Mouse (Mus musculus) layer of hippocampus, adult 2 months (tissue): ENCODE results near the gene Rassf8. TPM values are rescaled to one million over a fixed set of nuclear protein-coding genes. Genes with fewer than 3 reads are reported as not detected.

Experiments used
- DNase-seq, 2 experiments: peaks; one replicate each; pipeline ENCODE4 v3.0.0; 2022; ENCODE audit warnings: low spot score in 2 of 2
- H3K27ac ChIP-seq: fragments of 200-600 bp; 2 replicates; pipeline ENCODE4 v1.8.1; 2022
- H3K4me3 ChIP-seq: fragments of 200-600 bp; 2 replicates; pipeline ENCODE4 v1.8.1; 2022; ENCODE audit warnings: mild to moderate bottlenecking
- CTCF ChIP-seq: fragments of 200-600 bp; conservative IDR thresholded peaks from 2 replicates; pipeline ENCODE4 v1.8.1; 2022; ENCODE audit warnings: antibody characterized with exemption, mild to moderate bottlenecking, moderate library complexity
- total RNA-seq, 2 experiments: library from RNA; stranded (reverse); gene quantifications; 2 replicates each; pipeline ENCODE4 v1.2.3; 2021

Gene Rassf8
- total RNA-seq, 2 experiments from 2014 or later: 25.6 to 26.4 TPM

GRCm38 (mm10) chr6:145755942-145756639 lies 9.5 kb downstream of the Rassf8 start:
- no peak for DNase-seq
- Histone ChIP-seq H3K27ac (no peak overlapping the region), H3K4me3 (no peak overlapping the region)
- TF ChIP-seq CTCF: no peak

DNA sequence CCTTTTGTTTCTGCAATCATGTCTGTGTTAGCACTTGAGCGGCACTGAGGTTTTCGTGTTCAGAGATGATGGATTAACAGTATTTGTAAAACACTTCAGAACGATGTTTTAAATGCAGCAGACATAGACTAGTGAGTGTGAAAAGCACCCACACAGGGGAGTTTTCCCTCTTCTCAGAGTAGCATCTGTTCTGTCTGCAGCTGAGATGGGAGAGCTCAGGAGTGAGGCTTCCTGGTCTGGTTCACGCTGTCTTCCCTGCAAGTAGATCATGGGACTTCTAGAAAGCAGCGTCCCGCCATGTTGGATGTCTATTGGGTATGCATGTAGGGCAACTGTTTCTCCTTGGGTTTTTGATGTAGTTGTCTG lies 10.1 kb downstream of the Rassf8 start:
- no peak for DNase-seq
- no peak for TF ChIP-seq CTCF
- H3K4me3 ChIP-seq: no peak overlapping the region
- H3K27ac ChIP-seq: no peak overlapping the region

DNA sequence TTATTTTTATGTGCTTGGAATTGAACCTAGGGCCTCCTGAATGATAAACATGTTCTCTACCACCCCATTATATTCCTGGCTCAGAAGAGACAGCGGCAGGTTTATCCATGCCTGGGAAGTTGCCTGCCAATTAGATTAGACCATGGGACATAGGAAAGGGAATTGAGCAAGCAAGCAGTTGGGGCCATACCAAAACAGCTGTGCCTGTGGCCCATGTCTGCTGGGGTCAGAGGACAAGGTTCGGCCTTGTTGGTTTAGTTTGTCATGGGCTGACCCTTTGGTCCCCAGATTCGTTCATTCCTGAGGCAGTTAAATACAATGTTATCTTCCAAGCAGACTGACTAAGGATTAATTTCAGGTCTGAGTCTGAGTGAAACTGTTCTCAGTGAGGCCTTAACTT lies 10.8 kb downstream of the Rassf8 start:
- H3K4me3 ChIP-seq: no peak overlapping the region
- H3K27ac ChIP-seq: no peak overlapping the region
- no peak for DNase-seq
- TF ChIP-seq CTCF: no peak

DNA sequence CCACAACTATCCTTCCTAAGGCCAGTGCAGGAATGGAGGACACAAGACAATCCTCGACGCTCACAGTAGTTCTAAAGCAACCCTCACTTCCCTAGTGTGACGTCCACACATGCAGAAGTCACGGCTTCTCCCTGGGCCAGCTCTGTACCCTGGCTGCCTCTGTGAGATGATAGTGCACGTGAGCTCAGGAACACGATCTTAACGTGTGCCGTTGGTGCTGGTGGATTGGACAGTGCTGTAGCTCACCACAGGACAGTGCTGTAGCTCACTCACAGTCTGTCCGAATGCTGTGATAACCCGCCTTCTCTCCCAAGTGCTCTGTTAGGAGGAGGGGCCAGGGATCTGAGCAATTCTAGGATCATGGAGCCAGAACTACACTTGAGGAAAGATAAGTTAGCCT lies 12.1 kb downstream of the Rassf8 start:
- no peak overlapping the region for H3K4me3 ChIP-seq
- no peak overlapping the region for H3K27ac ChIP-seq
- no peak for DNase-seq
- TF ChIP-seq CTCF: no peak

GRCm38 (mm10) chr6:145759432-145759831 lies 12.9 kb downstream of the Rassf8 start:
- no peak overlapping the region for H3K4me3 ChIP-seq
- H3K27ac ChIP-seq: no peak overlapping the region
- no peak for DNase-seq
- no peak for TF ChIP-seq CTCF

DNA sequence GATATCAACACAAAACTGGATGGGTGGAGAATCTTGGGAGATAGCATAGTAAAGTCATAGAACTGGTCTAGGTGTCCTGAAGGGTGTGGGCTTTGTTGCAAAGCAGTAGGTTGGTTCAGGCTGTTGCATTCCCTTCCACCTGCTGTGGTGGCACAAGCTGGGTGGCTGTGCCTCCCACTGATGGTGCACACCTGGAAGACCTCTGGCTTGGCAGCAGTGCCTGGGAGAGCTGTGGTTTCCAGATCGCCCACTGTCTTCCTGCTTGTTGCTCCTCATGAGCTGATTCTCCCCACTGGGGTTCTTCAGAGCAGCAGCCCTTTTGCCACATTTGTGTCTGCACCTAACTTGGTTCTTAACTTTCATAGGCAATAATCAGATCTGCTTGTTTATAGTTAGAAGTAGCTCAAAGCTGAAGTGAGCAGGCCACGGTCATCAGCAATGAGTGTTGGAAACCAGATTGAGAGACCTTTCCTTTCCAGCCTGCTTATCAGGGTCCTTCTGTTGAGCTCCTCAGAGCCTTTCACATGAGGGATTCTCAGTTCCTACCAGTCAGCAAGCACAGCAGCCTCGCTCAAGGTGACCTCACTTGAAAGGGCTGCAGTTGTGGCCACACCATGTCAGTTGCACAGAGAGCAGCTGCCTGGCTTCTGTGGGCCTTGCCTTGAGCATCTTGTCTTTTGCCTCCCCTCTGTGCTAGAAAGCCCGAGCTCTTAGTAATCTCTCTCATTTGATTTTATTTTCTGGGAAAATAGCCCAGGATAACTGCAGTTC lies 13.9 kb downstream of the Rassf8 start:
- H3K4me3 ChIP-seq: no peak overlapping the region
- DNase-seq: no peak
- peak overlapping the region; percentile 71 for H3K27ac ChIP-seq
- TF ChIP-seq CTCF: no peak

- peak overlapping the region; percentile 71 for H3K27ac ChIP-seq
- TF ChIP-seq CTCF: no peak
- DNase-seq: no peak
Measured at GRCm38 (mm10) chr6:145761151-145761935, 14.8 kb downstream of the Rassf8 start.

GRCm38 (mm10) chr6:145762016-145762415 lies 15.5 kb downstream of the Rassf8 start:
- no peak for DNase-seq
- no peak overlapping the region for H3K4me3 ChIP-seq
- TF ChIP-seq CTCF: no peak
- H3K27ac ChIP-seq: no peak overlapping the region

More at GRCm38 (mm10) chr6:145761151-145761935, 14.8 kb downstream of the Rassf8 start:
- no peak overlapping the region for H3K4me3 ChIP-seq

DNA sequence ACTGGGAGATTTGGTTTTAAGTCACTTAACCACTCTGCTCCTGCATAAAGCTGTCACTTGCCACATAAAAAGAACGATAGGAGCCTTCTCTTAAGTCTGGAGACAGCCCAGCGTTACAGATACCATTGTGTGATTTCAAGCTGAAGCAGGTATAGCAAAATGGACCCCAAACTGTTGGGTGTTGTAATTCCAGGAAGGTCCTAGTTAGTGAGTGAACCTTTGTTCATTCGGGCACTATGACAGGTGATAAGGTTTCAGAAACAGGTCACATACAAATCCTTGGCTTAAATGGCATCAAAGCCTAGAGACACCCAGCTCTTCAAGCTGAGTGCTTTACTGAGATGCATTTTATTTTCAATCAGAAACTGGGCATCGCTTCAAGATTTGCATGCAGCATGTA lies 16.5 kb downstream of the Rassf8 start:
- no peak for TF ChIP-seq CTCF
- Histone ChIP-seq H3K4me3 (no peak overlapping the region), H3K27ac (no peak overlapping the region)
- no peak for DNase-seq

- no peak overlapping the region for H3K27ac ChIP-seq
- DNase-seq: no peak
Measured at GRCm38 (mm10) chr6:145765011-145765410, 18.5 kb downstream of the Rassf8 start.

GRCm38 (mm10) chr6:145766971-145767370 lies 20.4 kb downstream of the Rassf8 start:
- no peak for TF ChIP-seq CTCF
- Histone ChIP-seq H3K27ac (no peak overlapping the region), H3K4me3 (no peak overlapping the region)
- no peak for DNase-seq

More at GRCm38 (mm10) chr6:145765011-145765410, 18.5 kb downstream of the Rassf8 start:
- no peak for TF ChIP-seq CTCF
- H3K4me3 ChIP-seq: no peak overlapping the region

DNA sequence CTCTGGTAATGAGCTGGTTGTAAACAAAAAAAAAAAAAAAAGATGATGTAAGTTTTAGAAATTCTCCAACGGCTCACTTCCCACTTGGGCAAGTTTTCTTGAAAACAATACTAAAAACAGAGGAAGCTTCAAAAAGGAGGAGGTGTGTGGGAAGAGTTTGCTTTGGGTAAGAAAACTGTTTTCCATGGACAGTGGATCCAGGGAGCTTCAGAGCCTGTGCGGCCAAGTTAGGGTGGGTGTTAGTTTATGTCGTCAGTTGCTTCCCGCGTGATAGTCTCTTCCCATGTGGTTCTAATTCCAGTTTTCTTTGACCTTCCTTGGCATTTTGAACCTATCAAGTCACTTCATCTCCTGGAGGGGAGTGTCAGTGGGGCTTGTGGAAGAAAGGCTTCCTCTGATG lies 21.1 kb downstream of the Rassf8 start:
- Histone ChIP-seq H3K4me3 (no peak overlapping the region), H3K27ac (no peak overlapping the region)
- no peak for TF ChIP-seq CTCF
- DNase-seq: no peak

DNA sequence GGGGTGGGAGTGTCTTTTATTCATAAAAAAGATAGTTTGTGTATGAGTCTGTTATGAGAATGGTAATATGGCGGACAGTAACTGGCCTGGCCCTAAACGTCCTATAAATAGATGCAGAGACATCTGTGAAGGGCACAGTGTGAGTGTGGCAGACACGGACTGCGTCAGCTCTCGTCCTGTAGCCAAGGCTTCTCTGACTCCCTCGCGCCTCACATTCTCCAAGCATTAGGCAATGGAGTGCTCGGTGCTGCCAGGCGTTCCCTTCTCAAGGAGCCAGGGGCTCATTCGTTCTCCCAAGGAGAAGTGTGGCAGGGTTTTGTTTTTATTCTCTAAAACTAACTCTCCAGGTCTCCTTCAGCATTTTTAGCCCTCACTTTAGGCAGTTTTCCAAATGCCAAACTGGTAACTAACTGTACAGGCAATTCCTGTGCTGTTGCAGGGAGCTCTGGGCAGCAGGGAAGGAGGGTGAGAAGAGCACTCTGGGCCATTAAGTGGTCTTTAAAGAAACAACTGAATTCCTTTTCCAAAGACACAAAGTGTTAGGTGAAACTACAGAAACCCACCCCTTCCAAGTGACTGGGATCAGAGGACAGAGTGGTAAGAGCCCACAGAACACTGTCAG lies 22.2 kb downstream of the Rassf8 start:
- no peak for DNase-seq
- H3K4me3 ChIP-seq: no peak overlapping the region; the same call in 1 of the 2 replicates
- no peak for TF ChIP-seq CTCF

More for the DNA sequence above, 22.2 kb downstream of the Rassf8 start:
- peak overlapping the region; percentile 77 for H3K27ac ChIP-seq
